Mouse (Mus musculus) C2C12 (cell line): ENCODE results near the gene Nhsl2.

Source experiments
- CEBPB ChIP-seq: IDR thresholded peaks from one replicate; pipeline ENCODE4 v1.6.1; 2011; ENCODE audit warnings: low read depth, mild to moderate bottlenecking, control low read depth, moderate library complexity
- CTCF ChIP-seq: IDR thresholded peaks from one replicate; pipeline ENCODE4 v1.5.1; 2011; ENCODE audit not compliant: control insufficient read depth, insufficient read depth, insufficient read length
- FOSL1 ChIP-seq: IDR thresholded peaks from one replicate; pipeline ENCODE4 v1.8.0; 2011; ENCODE audit warnings: mild to moderate bottlenecking, low read length; ENCODE audit not compliant: poor library complexity, insufficient read depth, severe bottlenecking
- MAX ChIP-seq: IDR thresholded peaks from one replicate; pipeline ENCODE4 v1.6.1; 2011; ENCODE audit warnings: mild to moderate bottlenecking, control low read depth
- MYOD1 ChIP-seq: IDR thresholded peaks from one replicate; pipeline ENCODE4 v1.6.1; 2011; ENCODE audit warnings: low read depth; ENCODE audit not compliant: control insufficient read depth, insufficient read length
- MYOG ChIP-seq: IDR thresholded peaks from one replicate; pipeline ENCODE4 v1.6.1; 2011; ENCODE audit not compliant: control insufficient read depth, insufficient read length; ENCODE audit errors: extremely low read depth
- USF1 ChIP-seq: IDR thresholded peaks from one replicate; pipeline ENCODE4 v1.6.1; 2011; ENCODE audit warnings: low read depth, mild to moderate bottlenecking, control low read depth, moderate library complexity

- no peak for TF ChIP-seq CTCF
- TF ChIP-seq MYOG: no peak
- TF ChIP-seq USF1: no peak
- TF ChIP-seq CEBPB: no peak
- no peak for TF ChIP-seq MYOD1
- TF ChIP-seq MAX: no peak
- no peak for TF ChIP-seq FOSL1
Observed at GRCm38 (mm10) chrX:102094381-102094904, 245.3 kb downstream of the Nhsl2 start.
